Mouse (Mus musculus) embryonic fibroblast, embryonic 13.5 days (primary cell): ENCODE data around the gene Cradd.

Experiments used
- CTCF ChIP-seq: IDR thresholded peaks from 2 replicates; pipeline ENCODE4 v1.5.1; 2011; ENCODE audit warnings: mild to moderate bottlenecking, control low read depth, low read length, moderate library complexity, borderline replicate concordance; ENCODE audit not compliant: insufficient read depth
- POLR2A ChIP-seq: IDR thresholded peaks from 2 replicates; pipeline ENCODE4 v1.6.1; 2011; ENCODE audit warnings: low read depth, mild to moderate bottlenecking, control low read depth, low read length, moderate library complexity

DNA sequence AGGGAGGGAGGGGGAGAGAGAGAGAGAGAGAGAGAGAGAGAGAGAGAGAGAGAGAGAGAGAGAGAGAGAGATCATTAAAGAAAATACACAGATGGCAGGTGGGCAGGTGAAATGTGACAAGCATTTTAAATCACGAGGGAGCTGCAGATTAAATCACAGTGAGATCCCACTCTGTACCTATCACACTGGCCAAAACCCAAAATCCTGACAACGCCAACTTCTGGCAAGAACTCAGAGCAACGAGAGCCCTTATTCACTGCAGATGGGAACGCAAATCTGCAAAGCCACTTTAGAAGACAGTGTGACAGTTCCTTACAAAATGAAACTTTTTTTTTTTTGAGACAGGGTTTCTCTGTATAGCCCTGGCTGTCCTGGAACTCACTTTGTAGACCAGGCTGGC lies 35.7 kb downstream of the Cradd start:
- TF ChIP-seq CTCF = no peak
- no peak for TF ChIP-seq POLR2A
